Mouse (Mus musculus): ENCODE measurements at regions not wholly inside any gene's neighbourhood (a gene's known extent, or its start where the extent isn't known, plus 50 kb on each side); places are given as distances from the start of the nearest gene placed in this dataset.

- no peak overlapping the region for H3K9ac ChIP-seq (replicated peaks; ENCODE audit: low read depth, low read length)
- H3K27ac ChIP-seq (ENCODE audit: low read length): no peak overlapping the region
- no peak overlapping the region for H3K4me3 ChIP-seq (replicated peaks; ENCODE audit: low read length)
- no peaks in the 10 kb centered on the region for H3K27me3 ChIP-seq (replicated peaks; ENCODE audit: control insufficient read depth, insufficient read depth, low read length)
- ATAC-seq: peak; percentile 23; the same call in 1 of the 2 replicates
- H3K9me3 ChIP-seq (ENCODE audit: control insufficient read depth, low read length): no peaks in the 10 kb centered on the region
- H3K4me1 ChIP-seq (replicated peaks; ENCODE audit: control insufficient read depth, insufficient read depth, low read length): no peaks in the 10 kb centered on the region
- WGBS: 10% methylated on average over 7 of the region's 7 CpGs
- H3K4me2 ChIP-seq (ENCODE audit: low read length): no peak overlapping the region
- H3K36me3 ChIP-seq (ENCODE audit: control insufficient read depth, insufficient read depth): no peaks in the 10 kb centered on the region
Observed at GRCm38 (mm10) chr2:178587134-178587636, 156.9 kb downstream of the Cdh26 start.

- Histone ChIP-seq H3K36me3 (ENCODE audit: control insufficient read depth, insufficient read depth) (no peaks in the 10 kb centered on the region), H3K4me1 (replicated peaks; ENCODE audit: control insufficient read depth, insufficient read depth, low read length) (peaks cover 30% of the 10 kb centered on the region), H3K27ac (ENCODE audit: low read length) (no peak overlapping the region), H3K4me2 (ENCODE audit: low read length) (no peak overlapping the region), H3K9me3 (ENCODE audit: control insufficient read depth, low read length) (no peaks in the 10 kb centered on the region), H3K9ac (replicated peaks; ENCODE audit: low read depth, low read length) (no peak overlapping the region), H3K4me3 (replicated peaks; ENCODE audit: low read length) (no peak overlapping the region), H3K27me3 (replicated peaks; ENCODE audit: control insufficient read depth, insufficient read depth, low read length) (no peaks in the 10 kb centered on the region)
- ATAC-seq: peak; percentile 24; the same call in 1 of the 2 replicates
- 33% methylated on average over 9 of the region's 9 CpGs for WGBS
Observed at GRCm38 (mm10) chr2:178593743-178594142, 163.4 kb downstream of the Cdh26 start.

- no peaks in the 10 kb centered on the region for H3K9me3 ChIP-seq (ENCODE audit: control insufficient read depth, low read length)
- no peak overlapping the region for H3K9ac ChIP-seq (replicated peaks; ENCODE audit: low read depth, low read length)
- H3K27me3 ChIP-seq (replicated peaks; ENCODE audit: control insufficient read depth, insufficient read depth, low read length): no peaks in the 10 kb centered on the region
- H3K36me3 ChIP-seq (ENCODE audit: control insufficient read depth, insufficient read depth): no peaks in the 10 kb centered on the region
- H3K27ac ChIP-seq (ENCODE audit: low read length): no peak overlapping the region
- H3K4me3 ChIP-seq (replicated peaks; ENCODE audit: low read length): no peak overlapping the region
- 23% methylated on average over 6 of the region's 6 CpGs for WGBS
- H3K4me2 ChIP-seq (ENCODE audit: low read length): no peak overlapping the region
- peaks cover 30% of the 10 kb centered on the region for H3K4me1 ChIP-seq (replicated peaks; ENCODE audit: control insufficient read depth, insufficient read depth, low read length)
- ATAC-seq: peak; percentile 39; the same call in 1 of the 2 replicates
Observed at GRCm38 (mm10) chr2:178594177-178594576, 163.8 kb downstream of the Cdh26 start.

GRCm38 (mm10) chr2:178596312-178597083 lies 166.2 kb downstream of the Cdh26 start:
- ATAC-seq: peak; percentile 45
- 19% methylated on average over 16 of the region's 16 CpGs for WGBS
- Histone ChIP-seq H3K36me3 (ENCODE audit: control insufficient read depth, insufficient read depth) (no peaks in the 10 kb centered on the region), H3K27ac (ENCODE audit: low read length) (peak overlapping the region; percentile 46), H3K4me2 (ENCODE audit: low read length) (peak overlapping the region; percentile 34), H3K27me3 (replicated peaks; ENCODE audit: control insufficient read depth, insufficient read depth, low read length) (no peaks in the 10 kb centered on the region), H3K9me3 (ENCODE audit: control insufficient read depth, low read length) (no peaks in the 10 kb centered on the region), H3K4me3 (replicated peaks; ENCODE audit: low read length) (no peak overlapping the region), H3K4me1 (replicated peaks; ENCODE audit: control insufficient read depth, insufficient read depth, low read length) (peaks cover 30% of the 10 kb centered on the region), H3K9ac (replicated peaks; ENCODE audit: low read depth, low read length) (no peak overlapping the region)

- Histone ChIP-seq H3K9ac (replicated peaks; ENCODE audit: low read depth, low read length) (no peak overlapping the region), H3K4me1 (replicated peaks; ENCODE audit: control insufficient read depth, insufficient read depth, low read length) (peaks cover 30% of the 10 kb centered on the region), H3K27me3 (replicated peaks; ENCODE audit: control insufficient read depth, insufficient read depth, low read length) (no peaks in the 10 kb centered on the region), H3K4me2 (ENCODE audit: low read length) (peak overlapping the region; percentile 34), H3K4me3 (replicated peaks; ENCODE audit: low read length) (no peak overlapping the region), H3K36me3 (ENCODE audit: control insufficient read depth, insufficient read depth) (no peaks in the 10 kb centered on the region), H3K9me3 (ENCODE audit: control insufficient read depth, low read length) (no peaks in the 10 kb centered on the region), H3K27ac (ENCODE audit: low read length) (peak overlapping the region; percentile 35)
- 0 out of 2 replicates have a peak, but pooled peaks have one; percentile 21 for ATAC-seq
- 57% methylated on average over 7 of the region's 7 CpGs for WGBS
Observed at GRCm38 (mm10) chr2:178597084-178597470, 166.7 kb downstream of the Cdh26 start.

GRCm38 (mm10) chr2:178598371-178598770 lies 168.0 kb downstream of the Cdh26 start:
- H3K27ac ChIP-seq (ENCODE audit: low read length): no peak overlapping the region
- H3K27me3 ChIP-seq (replicated peaks; ENCODE audit: control insufficient read depth, insufficient read depth, low read length): no peaks in the 10 kb centered on the region
- 92% methylated on average over 5 of the region's 5 CpGs for WGBS
- no peak overlapping the region for H3K4me3 ChIP-seq (replicated peaks; ENCODE audit: low read length)
- no peak overlapping the region for H3K4me2 ChIP-seq (ENCODE audit: low read length)
- H3K4me1 ChIP-seq (replicated peaks; ENCODE audit: control insufficient read depth, insufficient read depth, low read length): peaks cover 30% of the 10 kb centered on the region
- H3K9ac ChIP-seq (replicated peaks; ENCODE audit: low read depth, low read length): no peak overlapping the region
- no peaks in the 10 kb centered on the region for H3K36me3 ChIP-seq (ENCODE audit: control insufficient read depth, insufficient read depth)
- no peaks in the 10 kb centered on the region for H3K9me3 ChIP-seq (ENCODE audit: control insufficient read depth, low read length)
- no peak for ATAC-seq

- no peak overlapping the region for H3K4me3 ChIP-seq (replicated peaks; ENCODE audit: low read length)
- WGBS: 82% methylated on average over 3 of the region's 3 CpGs
- H3K9me3 ChIP-seq (ENCODE audit: control insufficient read depth, low read length): no peaks in the 10 kb centered on the region
- no peak for ATAC-seq
- no peak overlapping the region for H3K9ac ChIP-seq (replicated peaks; ENCODE audit: low read depth, low read length)
- H3K4me1 ChIP-seq (replicated peaks; ENCODE audit: control insufficient read depth, insufficient read depth, low read length): peaks cover 27% of the 10 kb centered on the region
- H3K36me3 ChIP-seq (ENCODE audit: control insufficient read depth, insufficient read depth): no peaks in the 10 kb centered on the region
- H3K27me3 ChIP-seq (replicated peaks; ENCODE audit: control insufficient read depth, insufficient read depth, low read length): no peaks in the 10 kb centered on the region
- no peak overlapping the region for H3K4me2 ChIP-seq (ENCODE audit: low read length)
- no peak overlapping the region for H3K27ac ChIP-seq (ENCODE audit: low read length)
Observed at GRCm38 (mm10) chr2:178598836-178599235, 168.5 kb downstream of the Cdh26 start.

GRCm38 (mm10) chr2:178603443-178603842 lies 173.1 kb downstream of the Cdh26 start:
- WGBS: 90% methylated on average over 2 of the region's 2 CpGs
- Histone ChIP-seq H3K9ac (replicated peaks; ENCODE audit: low read depth, low read length) (no peak overlapping the region), H3K4me2 (ENCODE audit: low read length) (no peak overlapping the region), H3K4me1 (replicated peaks; ENCODE audit: control insufficient read depth, insufficient read depth, low read length) (no peaks in the 10 kb centered on the region), H3K9me3 (ENCODE audit: control insufficient read depth, low read length) (no peaks in the 10 kb centered on the region), H3K27ac (ENCODE audit: low read length) (no peak overlapping the region), H3K4me3 (replicated peaks; ENCODE audit: low read length) (no peak overlapping the region), H3K27me3 (replicated peaks; ENCODE audit: control insufficient read depth, insufficient read depth, low read length) (no peaks in the 10 kb centered on the region), H3K36me3 (ENCODE audit: control insufficient read depth, insufficient read depth) (no peaks in the 10 kb centered on the region)
- no peak for ATAC-seq

- 47% methylated on average over 4 of the region's 4 CpGs for WGBS
- no peak overlapping the region for H3K4me2 ChIP-seq (ENCODE audit: low read length)
- no peak overlapping the region for H3K9ac ChIP-seq (replicated peaks; ENCODE audit: low read depth, low read length)
- H3K9me3 ChIP-seq (ENCODE audit: control insufficient read depth, low read length): no peaks in the 10 kb centered on the region
- no peaks in the 10 kb centered on the region for H3K27me3 ChIP-seq (replicated peaks; ENCODE audit: control insufficient read depth, insufficient read depth, low read length)
- no peak overlapping the region for H3K27ac ChIP-seq (ENCODE audit: low read length)
- H3K4me1 ChIP-seq (replicated peaks; ENCODE audit: control insufficient read depth, insufficient read depth, low read length): no peaks in the 10 kb centered on the region
- H3K4me3 ChIP-seq (replicated peaks; ENCODE audit: low read length): no peak overlapping the region
- no peaks in the 10 kb centered on the region for H3K36me3 ChIP-seq (ENCODE audit: control insufficient read depth, insufficient read depth)
- ATAC-seq: peak; percentile 45; the same call in 1 of the 2 replicates
Observed at GRCm38 (mm10) chr2:178606733-178607132, 176.4 kb downstream of the Cdh26 start.

Measured in forebrain, embryonic 16.5 days (tissue).